Mouse (Mus musculus) hindbrain, embryonic 12.5 days (tissue): ENCODE measurements at regions not wholly inside any gene's neighbourhood (a gene's known extent, or its start where the extent isn't known, plus 50 kb on each side); places are given as distances from the start of the nearest gene placed in this dataset.
"Not testable (repeated sequence)": the region's sequence is repeated elsewhere in the genome, so short reads cannot be mapped to it uniquely, and the experiment has no call there.

ENCODE experiments used
- ATAC-seq: fragments of 200-750 bp; cut with Nextera tagmentation; 2 replicates; pipeline ENCODE4 v1.8.0; 2017; ENCODE audit warnings: moderate TSS enrichment; ENCODE audit not compliant: low FRiP score
- H3K27ac ChIP-seq: fragments of 300-500 bp; sonication (generic); 2 replicates; pipeline ENCODE4 v1.5.1; 2016; ENCODE audit warnings: mild to moderate bottlenecking
- H3K27me3 ChIP-seq: fragments of 300-500 bp; sonication (generic); 2 replicates; pipeline ENCODE4 v1.6.1; 2016; ENCODE audit warnings: mild to moderate bottlenecking
- H3K36me3 ChIP-seq: fragments of 300-500 bp; sonication (generic); 2 replicates; pipeline ENCODE4 v1.6.1; 2016; ENCODE audit warnings: mild to moderate bottlenecking
- H3K4me1 ChIP-seq: fragments of 300-500 bp; sonication (generic); 2 replicates; pipeline ENCODE4 v1.6.1; 2016
- H3K4me2 ChIP-seq: fragments of 300-500 bp; sonication (generic); replicated peaks from 2 replicates; pipeline ENCODE4 v1.6.1; 2016; ENCODE audit warnings: mild to moderate bottlenecking
- H3K4me3 ChIP-seq: fragments of 300-500 bp; sonication (generic); 2 replicates; pipeline ENCODE4 v1.5.1; 2016; ENCODE audit warnings: mild to moderate bottlenecking
- H3K9ac ChIP-seq: fragments of 300-500 bp; sonication (generic); 2 replicates; pipeline ENCODE4 v1.6.1; 2016; ENCODE audit warnings: mild to moderate bottlenecking, moderate library complexity
- H3K9me3 ChIP-seq: fragments of 300-500 bp; sonication (generic); replicated peaks from 2 replicates; pipeline ENCODE4 v1.6.1; 2016; ENCODE audit warnings: mild to moderate bottlenecking
- WGBS: fragments of 180-500 bp; shearing (Covaris S2); methylation state at CpG from one replicate; pipeline ENCODE4 v1.1.7; 2016; 5-methylcytosine and 5-hydroxymethylcytosine counted together

DNA sequence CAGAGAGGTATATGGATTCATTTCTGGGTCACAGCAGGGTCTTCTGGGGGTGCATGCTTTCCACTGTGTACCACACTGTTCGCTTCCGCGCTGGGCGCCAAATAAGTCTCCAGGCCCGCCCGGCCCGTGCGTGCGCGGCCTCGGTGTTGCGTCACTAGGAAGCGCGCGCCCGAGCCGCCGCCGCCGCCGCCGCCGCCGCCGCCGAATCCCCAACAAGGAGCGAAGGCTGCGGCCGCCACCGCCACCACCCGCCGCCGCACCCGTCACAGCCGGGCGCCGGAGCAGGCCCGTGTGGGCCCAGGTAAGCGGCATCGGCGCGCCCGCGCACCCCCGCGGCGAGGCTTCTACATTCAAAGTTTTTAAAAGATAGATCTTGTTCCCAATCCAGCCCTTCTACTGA, 57.1 kb upstream of the Gm21119 start:
- ATAC-seq: peak; percentile 98
- not testable (repeated sequence) for H3K27ac ChIP-seq, H3K9ac ChIP-seq, H3K36me3 ChIP-seq, H3K4me1 ChIP-seq, H3K9me3 ChIP-seq, H3K27me3 ChIP-seq
- H3K4me2 ChIP-seq: peak overlapping the region; percentile 27
- peak overlapping the region; percentile 21; the same call in 1 of the 2 replicates for H3K4me3 ChIP-seq
- 55% methylated on average over 44 of the region's 47 CpGs for WGBS
